Mouse (Mus musculus): ENCODE measurements at regions not wholly inside any gene's neighbourhood (a gene's known extent, or its start where the extent isn't known, plus 50 kb on each side); places are given as distances from the start of the nearest gene placed in this dataset.

DNA sequence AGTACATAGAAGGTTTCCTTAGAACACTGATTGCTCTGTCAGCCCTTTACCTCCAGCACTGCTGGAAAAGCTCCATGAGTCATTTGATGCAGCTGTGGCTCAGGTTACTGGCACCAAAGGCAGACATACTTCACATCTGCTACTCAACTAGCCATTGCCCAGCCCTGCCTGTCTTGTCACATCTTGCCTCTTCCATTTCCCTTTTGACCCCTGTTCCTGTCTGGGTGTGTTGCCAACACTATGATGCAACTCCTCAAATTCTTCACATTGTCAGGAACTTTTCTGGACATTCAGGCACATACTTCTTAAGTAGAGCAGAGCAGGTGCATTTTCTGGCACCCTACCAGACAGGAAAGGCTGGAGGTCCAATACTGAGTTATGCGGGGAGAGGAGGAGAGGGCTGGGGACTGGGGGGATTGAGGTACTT lies 202.3 kb downstream of the 1700064H15Rik start:
- Histone ChIP-seq H3K9me3 (no peaks in the 10 kb centered on the region), H3K27ac (no peak overlapping the region), H3K4me3 (no peak overlapping the region), H3K4me2 (replicated peaks) (no peak overlapping the region), H3K9ac (no peak overlapping the region), H3K27me3 (no peaks in the 10 kb centered on the region), H3K4me1 (0 out of 2 replicates have a peak, but pooled peaks cover 4% of the 10 kb centered on the region), H3K36me3 (no peaks in the 10 kb centered on the region)
- 94% methylated on average over 1 of the region's 1 CpGs for WGBS
- ATAC-seq (ENCODE audit: insufficient number of reproducible peaks, insufficient read depth, low FRiP score, low TSS enrichment): peak; percentile 88

DNA sequence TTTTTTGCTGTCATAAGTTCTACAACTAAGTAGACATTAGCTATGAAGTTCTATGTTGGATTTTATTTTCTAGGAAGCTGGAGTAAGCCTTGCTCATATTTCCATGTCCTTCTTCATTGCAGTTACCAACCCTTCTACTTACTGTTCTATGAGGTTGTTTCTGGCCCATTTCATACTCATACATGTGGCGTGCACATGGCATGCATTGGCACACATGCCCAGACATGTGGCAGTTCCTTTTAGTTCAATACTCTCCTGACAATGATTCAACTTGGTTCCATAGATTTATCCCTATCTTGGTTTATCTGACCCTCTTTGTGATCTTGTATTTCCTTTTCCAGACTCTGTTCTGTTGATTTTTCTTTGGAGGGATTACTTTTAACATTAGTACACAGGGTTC lies 203.2 kb downstream of the 1700064H15Rik start:
- WGBS: 85% methylated on average over 1 of the region's 1 CpGs
- Histone ChIP-seq H3K4me2 (replicated peaks) (no peak overlapping the region), H3K4me1 (0 out of 2 replicates have a peak, but pooled peaks cover 4% of the 10 kb centered on the region), H3K9me3 (no peaks in the 10 kb centered on the region), H3K27me3 (no peaks in the 10 kb centered on the region), H3K36me3 (no peaks in the 10 kb centered on the region), H3K9ac (no peak overlapping the region), H3K4me3 (no peak overlapping the region), H3K27ac (no peak overlapping the region)
- ATAC-seq (ENCODE audit: insufficient number of reproducible peaks, insufficient read depth, low FRiP score, low TSS enrichment): no peak

DNA sequence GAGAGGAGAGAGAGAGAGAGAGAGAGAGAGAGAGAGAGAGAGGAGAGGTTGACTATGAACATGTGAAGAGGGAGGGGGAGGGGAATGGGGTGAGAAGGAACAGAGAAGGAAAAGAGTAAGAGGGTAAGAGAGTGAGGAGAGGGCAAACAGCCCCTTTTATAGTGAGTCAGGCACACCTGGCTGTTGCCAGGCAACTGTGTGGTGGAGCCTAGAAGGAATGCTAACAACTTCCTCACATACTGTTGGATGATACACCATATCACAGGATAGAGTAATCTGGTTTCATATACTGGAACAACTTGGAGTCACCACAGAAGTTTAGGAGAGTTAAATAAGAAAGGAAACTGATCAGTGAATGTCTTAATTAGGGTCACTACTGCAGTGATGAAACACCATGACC lies 204.1 kb downstream of the 1700064H15Rik start:
- Histone ChIP-seq H3K27ac (no peak overlapping the region), H3K9ac (no peak overlapping the region), H3K36me3 (no peaks in the 10 kb centered on the region), H3K27me3 (no peaks in the 10 kb centered on the region), H3K9me3 (no peaks in the 10 kb centered on the region), H3K4me1 (0 out of 2 replicates have a peak, but pooled peaks cover 4% of the 10 kb centered on the region), H3K4me3 (no peak overlapping the region), H3K4me2 (replicated peaks) (no peak overlapping the region)
- no peak for ATAC-seq (ENCODE audit: insufficient number of reproducible peaks, insufficient read depth, low FRiP score, low TSS enrichment)

DNA sequence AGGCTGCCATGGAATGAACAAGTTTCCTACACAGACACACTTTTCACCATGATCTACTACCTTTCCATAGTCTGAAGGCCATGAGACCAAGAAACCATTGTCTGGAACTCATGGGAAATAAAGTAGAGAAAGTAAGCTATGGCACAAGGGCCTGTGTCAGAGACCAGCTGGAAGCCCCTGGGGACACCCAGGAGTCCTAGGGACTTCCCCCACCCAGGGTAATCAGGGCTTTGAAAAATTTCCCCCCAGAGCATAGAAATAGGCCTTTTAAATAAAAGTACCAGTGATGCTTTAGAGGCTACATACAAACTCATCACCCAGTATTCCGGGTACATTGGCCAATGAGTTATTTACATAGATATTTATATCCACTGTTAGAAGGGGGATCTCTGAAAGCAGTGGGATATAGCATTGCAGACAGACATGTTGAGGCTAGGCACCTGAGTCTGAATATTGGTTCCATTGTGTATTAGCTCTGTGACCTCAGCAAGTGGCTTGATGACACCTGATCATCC lies 207.0 kb downstream of the 1700064H15Rik start:
- Histone ChIP-seq H3K9ac (no peak overlapping the region), H3K4me1 (0 out of 2 replicates have a peak, but pooled peaks cover 4% of the 10 kb centered on the region), H3K27me3 (no peaks in the 10 kb centered on the region), H3K4me2 (replicated peaks) (no peak overlapping the region), H3K9me3 (no peaks in the 10 kb centered on the region), H3K27ac (no peak overlapping the region), H3K36me3 (no peaks in the 10 kb centered on the region), H3K4me3 (no peak overlapping the region)
- WGBS: 81% methylated on average over 1 of the region's 1 CpGs
- no peak for ATAC-seq (ENCODE audit: insufficient number of reproducible peaks, insufficient read depth, low FRiP score, low TSS enrichment)

DNA sequence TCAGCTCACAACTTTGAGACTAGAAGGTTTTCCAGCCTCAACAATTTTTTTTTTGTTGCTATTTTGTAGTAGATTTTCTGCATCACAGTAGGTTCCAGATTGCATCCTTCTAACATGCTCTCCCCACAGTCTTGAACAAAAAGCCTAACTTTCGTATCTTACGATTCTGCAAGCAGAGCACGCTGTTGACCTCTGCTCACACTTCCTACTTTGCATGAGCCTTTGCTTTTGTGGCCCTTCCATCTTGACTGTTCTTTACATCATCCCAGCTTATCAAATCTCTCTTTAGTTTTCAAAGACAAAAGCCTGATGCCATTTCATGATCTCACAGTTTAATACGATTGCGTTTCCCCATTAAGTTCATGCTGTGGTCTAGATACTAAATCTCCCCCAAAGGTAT lies 207.6 kb downstream of the 1700064H15Rik start:
- Histone ChIP-seq H3K4me3 (no peak overlapping the region), H3K9me3 (no peaks in the 10 kb centered on the region), H3K27ac (no peak overlapping the region), H3K9ac (no peak overlapping the region), H3K4me2 (replicated peaks) (no peak overlapping the region), H3K4me1 (no peaks in the 10 kb centered on the region), H3K36me3 (no peaks in the 10 kb centered on the region), H3K27me3 (no peaks in the 10 kb centered on the region)
- 94% methylated on average over 5 of the region's 5 CpGs for WGBS
- ATAC-seq (ENCODE audit: insufficient number of reproducible peaks, insufficient read depth, low FRiP score, low TSS enrichment): no peak

DNA sequence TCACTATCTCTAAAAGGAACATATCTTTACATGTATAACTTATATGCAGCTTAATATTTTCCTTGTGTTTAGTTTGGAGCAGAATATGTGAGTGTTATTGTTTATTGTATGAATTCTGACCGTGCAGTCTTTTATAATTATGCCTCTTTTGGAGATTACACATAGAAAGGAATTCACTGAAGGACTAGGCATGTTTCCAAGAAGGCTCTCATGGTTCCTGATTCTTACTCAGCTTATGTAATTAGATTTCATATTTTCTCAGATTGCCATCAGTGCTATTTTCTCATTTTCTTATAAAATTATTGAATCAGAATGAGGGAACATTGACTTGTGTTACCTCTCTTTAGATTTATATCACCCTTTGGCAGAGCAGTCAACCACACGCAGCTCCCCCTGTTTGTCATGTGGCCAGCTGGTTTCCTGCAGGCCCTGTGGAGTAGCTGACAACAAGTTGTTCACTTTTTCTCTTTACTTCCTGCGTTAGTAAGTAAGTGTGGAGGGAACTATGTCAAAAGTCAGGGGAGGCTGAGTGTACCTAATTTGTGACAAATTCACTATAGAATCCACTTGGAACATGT lies 217.4 kb downstream of the 1700064H15Rik start:
- Histone ChIP-seq H3K4me1 (no peaks in the 10 kb centered on the region), H3K9me3 (no peaks in the 10 kb centered on the region), H3K4me2 (replicated peaks) (no peak overlapping the region), H3K27me3 (no peaks in the 10 kb centered on the region), H3K27ac (no peak overlapping the region), H3K9ac (no peak overlapping the region), H3K4me3 (no peak overlapping the region), H3K36me3 (no peaks in the 10 kb centered on the region)
- no peak for ATAC-seq (ENCODE audit: insufficient number of reproducible peaks, insufficient read depth, low FRiP score, low TSS enrichment)
- 45% methylated on average over 3 of the region's 3 CpGs for WGBS

DNA sequence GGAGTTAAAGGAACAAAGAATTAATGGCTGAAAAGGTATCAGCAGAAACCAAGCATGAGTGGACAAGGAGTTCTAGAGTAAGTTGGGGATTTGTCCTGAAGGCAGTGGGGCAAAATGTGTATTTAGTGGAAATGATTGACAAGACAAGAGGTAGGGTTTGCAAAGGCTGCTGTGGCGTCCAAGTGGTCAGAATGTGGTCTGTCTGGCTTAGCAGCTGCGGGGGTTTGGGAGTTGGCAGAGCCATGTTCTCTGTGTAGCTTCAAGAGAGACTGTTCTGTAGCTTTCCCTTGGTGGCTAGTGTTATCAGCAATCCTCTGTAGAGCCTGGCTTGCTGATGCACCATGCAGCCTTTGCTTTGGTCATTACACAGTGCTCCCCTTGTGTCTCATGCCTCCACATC lies 220.2 kb downstream of the 1700064H15Rik start:
- Histone ChIP-seq H3K9ac (no peak overlapping the region), H3K4me3 (no peak overlapping the region), H3K27ac (no peak overlapping the region), H3K27me3 (no peaks in the 10 kb centered on the region), H3K36me3 (no peaks in the 10 kb centered on the region), H3K4me2 (replicated peaks) (no peak overlapping the region), H3K4me1 (no peaks in the 10 kb centered on the region), H3K9me3 (no peaks in the 10 kb centered on the region)
- no peak for ATAC-seq (ENCODE audit: insufficient number of reproducible peaks, insufficient read depth, low FRiP score, low TSS enrichment)
- 59% methylated on average over 2 of the region's 2 CpGs for WGBS

DNA sequence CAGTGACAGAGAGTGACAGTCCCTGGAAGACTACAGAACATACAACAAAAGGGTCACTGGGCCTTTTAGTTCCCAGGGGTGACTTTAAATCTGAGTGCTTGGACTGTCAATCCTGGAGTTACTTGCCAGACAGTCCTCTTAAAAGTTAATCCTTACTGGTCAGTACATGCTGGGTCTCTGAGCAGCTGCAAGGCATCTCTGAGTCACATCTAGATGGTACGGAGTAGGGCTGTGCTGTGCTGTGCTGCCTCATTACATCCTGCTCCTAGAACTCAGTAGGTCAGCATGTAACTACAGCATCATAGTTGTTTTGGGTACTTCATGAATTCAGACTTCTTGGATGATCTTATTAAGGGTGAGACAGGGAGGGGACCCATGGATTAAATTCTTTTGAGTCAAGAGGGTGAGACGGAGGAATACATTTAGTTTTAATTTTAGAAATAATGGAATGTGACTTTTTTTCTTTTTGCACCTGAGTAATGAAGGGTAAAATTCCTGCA lies 220.8 kb downstream of the 1700064H15Rik start:
- Histone ChIP-seq H3K4me3 (no peak overlapping the region), H3K4me1 (no peaks in the 10 kb centered on the region), H3K27ac (no peak overlapping the region), H3K9me3 (no peaks in the 10 kb centered on the region), H3K4me2 (replicated peaks) (no peak overlapping the region), H3K27me3 (no peaks in the 10 kb centered on the region), H3K9ac (no peak overlapping the region), H3K36me3 (no peaks in the 10 kb centered on the region)
- 69% methylated on average over 2 of the region's 2 CpGs for WGBS
- ATAC-seq (ENCODE audit: insufficient number of reproducible peaks, insufficient read depth, low FRiP score, low TSS enrichment): no peak

DNA sequence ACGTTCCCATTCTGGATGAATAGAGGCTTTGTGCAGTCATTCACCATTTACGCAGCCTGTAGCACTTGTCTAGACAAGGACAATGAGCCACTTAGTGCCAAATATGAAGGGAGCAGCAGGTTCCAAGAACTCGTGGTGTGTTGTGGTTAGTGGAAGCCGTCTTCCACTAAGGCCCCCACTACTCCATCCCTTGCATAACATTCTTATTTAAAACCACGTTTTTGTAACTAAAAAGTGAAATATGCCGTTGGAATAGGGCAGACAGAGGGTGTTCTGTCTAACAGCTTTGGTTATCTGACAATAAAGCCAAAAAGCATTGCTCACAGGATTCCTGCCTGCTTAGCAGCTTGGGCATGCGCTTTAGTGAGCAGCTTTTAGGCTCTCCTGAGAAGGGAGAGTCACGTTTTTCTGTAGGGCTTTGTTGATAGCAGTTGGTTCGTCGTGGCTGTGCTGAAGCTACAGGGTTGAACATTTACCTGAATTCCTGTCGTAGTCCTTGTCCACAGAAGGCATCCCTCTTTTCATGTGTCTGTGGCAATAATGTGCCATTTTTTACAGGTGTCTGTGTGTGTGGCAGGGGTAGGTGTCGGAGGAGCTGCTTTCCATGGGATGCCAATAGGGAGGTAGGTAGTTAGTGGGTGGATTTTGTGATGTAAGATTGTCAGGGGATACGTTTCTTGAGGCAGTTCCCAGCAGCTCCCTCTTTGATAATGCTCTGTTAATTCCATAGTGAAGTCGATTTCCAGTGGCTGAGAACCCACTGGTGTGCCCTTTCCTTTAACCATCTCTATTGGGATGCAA lies 221.9 kb downstream of the 1700064H15Rik start:
- Histone ChIP-seq H3K27me3 (no peaks in the 10 kb centered on the region), H3K4me1 (no peaks in the 10 kb centered on the region), H3K27ac (0 out of 2 replicates have a peak overlapping the region, but pooled peaks have one; percentile 17), H3K9me3 (no peaks in the 10 kb centered on the region), H3K9ac (no peak overlapping the region), H3K4me2 (replicated peaks) (no peak overlapping the region), H3K4me3 (no peak overlapping the region), H3K36me3 (no peaks in the 10 kb centered on the region)
- 40% methylated on average over 14 of the region's 14 CpGs for WGBS
- no peak for ATAC-seq (ENCODE audit: insufficient number of reproducible peaks, insufficient read depth, low FRiP score, low TSS enrichment)

DNA sequence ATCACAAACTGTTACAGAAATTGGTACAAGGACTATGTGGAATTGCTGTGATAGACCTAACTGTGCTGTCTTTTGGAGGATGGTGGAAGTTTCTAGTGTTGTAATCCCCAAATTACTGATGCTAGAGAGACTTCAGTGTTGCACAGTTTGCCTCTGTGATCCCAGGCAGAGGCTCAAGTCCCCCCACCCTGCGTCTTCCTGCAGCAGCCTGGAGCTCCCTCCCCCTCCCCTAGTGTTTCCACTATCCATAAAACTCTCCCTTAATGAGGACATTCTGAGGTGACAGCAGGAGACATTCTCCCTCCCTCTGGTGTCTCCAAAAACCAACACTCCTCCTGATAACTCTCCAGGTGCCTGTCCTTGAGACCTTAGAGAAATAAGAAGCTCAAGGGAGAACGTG lies 242.8 kb downstream of the 1700064H15Rik start:
- H3K9ac ChIP-seq: no peak overlapping the region
- WGBS: 24% methylated on average over 2 of the region's 2 CpGs
- no peak overlapping the region for H3K4me3 ChIP-seq
- H3K4me2 ChIP-seq (replicated peaks): no peak overlapping the region
- H3K9me3 ChIP-seq: no peaks in the 10 kb centered on the region
- no peaks in the 10 kb centered on the region for H3K4me1 ChIP-seq
- no peaks in the 10 kb centered on the region for H3K36me3 ChIP-seq
- H3K27ac ChIP-seq: no peak overlapping the region
- no peak for ATAC-seq (ENCODE audit: insufficient number of reproducible peaks, insufficient read depth, low FRiP score, low TSS enrichment)
- no peaks in the 10 kb centered on the region for H3K27me3 ChIP-seq

DNA sequence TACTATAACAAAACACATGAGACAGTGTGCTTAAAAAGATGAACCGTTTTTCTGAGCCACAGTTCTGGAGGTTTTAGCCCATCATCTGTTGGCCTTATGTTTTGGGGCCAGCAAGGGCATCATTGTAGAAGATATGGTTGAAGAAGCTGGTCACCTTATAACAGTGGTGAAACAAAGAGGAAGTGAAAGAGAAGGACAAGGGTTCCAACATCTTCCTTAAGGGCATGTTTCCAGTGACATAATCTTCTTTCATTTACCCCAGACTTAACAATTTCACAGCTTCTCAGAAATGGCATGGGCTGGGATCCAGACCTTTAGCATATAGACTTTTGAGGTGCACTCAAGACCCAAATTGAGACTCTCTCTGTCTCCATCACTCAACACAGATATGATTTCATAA lies 259.5 kb downstream of the 1700064H15Rik start:
- no peaks in the 10 kb centered on the region for H3K9me3 ChIP-seq
- 82% methylated on average over 1 of the region's 1 CpGs for WGBS

DNA sequence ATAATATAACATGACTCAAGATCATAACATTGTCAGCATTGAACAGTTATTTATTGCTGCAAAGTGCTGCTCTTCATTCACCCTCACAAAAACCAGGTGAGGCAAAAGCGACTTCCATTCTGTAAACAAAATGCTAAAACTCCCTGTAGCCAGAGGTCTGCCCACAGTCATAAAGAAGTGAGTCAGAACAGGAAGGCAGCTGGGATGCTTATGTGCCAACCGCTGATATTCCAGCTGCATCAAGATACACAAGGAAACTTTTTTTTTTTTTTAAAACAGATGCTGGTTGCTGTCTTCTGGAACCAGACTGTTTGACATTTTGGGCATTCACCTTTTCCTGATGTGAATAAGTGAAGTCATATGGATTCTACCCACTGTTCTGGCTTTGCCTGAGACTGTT lies 260.7 kb downstream of the 1700064H15Rik start:
- 70% methylated on average over 2 of the region's 2 CpGs for WGBS
- no peaks in the 10 kb centered on the region for H3K9me3 ChIP-seq
- no peaks in the 10 kb centered on the region for H3K27me3 ChIP-seq
- no peak overlapping the region for H3K9ac ChIP-seq
- H3K27ac ChIP-seq: no peak overlapping the region
- no peak overlapping the region for H3K4me2 ChIP-seq (replicated peaks)
- no peaks in the 10 kb centered on the region for H3K4me1 ChIP-seq
- H3K4me3 ChIP-seq: no peak overlapping the region
- no peaks in the 10 kb centered on the region for H3K36me3 ChIP-seq
- ATAC-seq (ENCODE audit: insufficient number of reproducible peaks, insufficient read depth, low FRiP score, low TSS enrichment): no peak

More for the DNA sequence above, 259.5 kb downstream of the 1700064H15Rik start:
- Histone ChIP-seq H3K4me1 (no peaks in the 10 kb centered on the region), H3K4me3 (no peak overlapping the region), H3K36me3 (no peaks in the 10 kb centered on the region), H3K27me3 (no peaks in the 10 kb centered on the region), H3K4me2 (replicated peaks) (no peak overlapping the region), H3K9ac (no peak overlapping the region), H3K27ac (no peak overlapping the region)
- ATAC-seq (ENCODE audit: insufficient number of reproducible peaks, insufficient read depth, low FRiP score, low TSS enrichment): no peak

Data from embryonic facial prominence, embryonic 12.5 days (tissue).